Comparison of ENCODE assay signal across 9 mouse cellular contexts in the genomic region with DNA sequence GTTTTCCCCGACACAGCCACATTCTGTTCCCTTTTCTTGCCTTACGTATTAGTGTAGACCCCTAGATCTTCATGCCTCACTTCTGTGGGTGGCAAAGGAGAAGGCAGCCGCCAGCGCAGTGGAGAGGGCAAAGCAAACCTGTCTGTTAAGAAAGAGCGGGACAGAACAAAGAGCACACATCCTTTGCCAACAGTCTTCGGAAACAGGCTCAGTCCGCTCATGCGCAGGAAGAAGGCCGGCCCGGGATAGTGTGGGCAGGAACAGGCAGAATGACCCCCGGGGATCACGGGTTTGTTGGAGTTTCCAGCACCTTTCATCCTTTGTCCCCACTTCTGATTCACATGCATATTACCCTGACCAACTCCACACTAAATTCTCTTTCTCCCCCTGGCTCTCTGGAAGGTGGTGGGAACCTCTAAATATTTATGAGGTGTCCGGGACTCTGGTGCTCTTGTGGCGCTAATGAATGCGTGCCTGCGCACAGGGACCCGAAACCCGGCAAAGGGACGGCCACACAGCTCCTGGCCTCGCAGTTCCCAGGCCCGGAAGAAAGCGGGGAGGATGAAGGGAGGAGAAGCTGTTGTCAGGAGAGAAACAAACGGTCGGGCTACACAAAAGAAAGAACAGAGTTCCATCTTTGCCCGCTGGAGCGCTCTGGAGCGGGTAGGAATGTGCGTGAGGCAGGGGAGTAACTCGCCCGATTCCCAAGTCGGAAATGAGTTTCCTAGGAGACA. TPM values are rescaled to one million over a fixed set of nuclear protein-coding genes. Genes with fewer than 3 reads are reported as not detected.
DNase-seq lines count a peak whose midpoint lies in the region; ATAC-seq and TF ChIP-seq lines count a peak whose summit lies in the region.
"Had no signal": no experiment of that assay in that cellular context is flagged by ENCODE, and none has a peak within 500 bp of the region (broad histone marks: within the 10 kb centered on the region; RNA-seq: fewer than 3 reads in every experiment).

No protein-coding gene starts in this region.

- peak overlapping the region; percentile 24 for H3K4me3 ChIP-seq in hindbrain, embryonic 11.5 days (ENCODE audit: low read depth, low read length)
- H3K4me3 ChIP-seq in lung, adult 2 months (replicated peaks; ENCODE audit: extremely low read depth, low read depth, low read length), result peak overlapping the region; percentile 93

- peak overlapping the region; percentile 79 for H3K9ac ChIP-seq in hindbrain, embryonic 11.5 days (ENCODE audit: low read depth, low read length)

- TF ChIP-seq CTCF in lung, adult 2 months (IDR thresholded peaks at IDR 0.05; ENCODE audit: insufficient read depth, low read length), result 0 out of 2 replicates have a peak, but pooled peaks have one; percentile 22

- TF ChIP-seq POLR2A in lung, adult 2 months (IDR thresholded peaks at IDR 0.05; ENCODE audit: borderline replicate concordance, extremely low read depth, low read depth, low read length), result peak; percentile 50; the same call in 1 of the 2 replicates

- peak overlapping the region; percentile 98 for H3K27ac ChIP-seq in hindbrain, embryonic 11.5 days (ENCODE audit: low read depth, low read length)

- under 1% methylated on average over 31 of the region's 31 CpGs for WGBS in hindbrain, embryonic 11.5 days
- WGBS in lung, adult 2 months, result 1% methylated on average over 31 of the region's 31 CpGs

- no peaks in the 10 kb centered on the region for H3K9me3 ChIP-seq in hindbrain, embryonic 11.5 days (ENCODE audit: control insufficient read depth, low read length)

- H3K36me3 ChIP-seq in hindbrain, embryonic 11.5 days (ENCODE audit: control insufficient read depth, insufficient read depth, low read length), result no peaks in the 10 kb centered on the region

- DNase-seq in adrenal gland, adult (ENCODE audit: inconsistent age in 2 of 2, low spot score in 1 of 2), result peak; percentile 84 to 94
- peak; percentile 61 to 70 for DNase-seq in cerebellum, postnatal 36 days
- DNase-seq in frontal cortex, postnatal 36 days (ENCODE audit: low spot score in 2 of 2), result peak; percentile 76 to 82
- peak; percentile 89 for DNase-seq in hindbrain, embryonic 11.5 days (ENCODE audit: low spot score)
- DNase-seq in layer of hippocampus, postnatal 10 days (ENCODE audit: low spot score in 2 of 2), result peak; percentile 74 to 80
- DNase-seq in lung, adult 2 months, result peak; percentile 72
- DNase-seq in ovary, adult 18-20 months (ENCODE audit: low spot score), result peak; percentile 56
- peak; percentile 42 to 62 for DNase-seq in urinary bladder, postnatal 36 days (ENCODE audit: low spot score in 2 of 2)

- no peaks in the 10 kb centered on the region for H3K27me3 ChIP-seq in hindbrain, embryonic 11.5 days (ENCODE audit: control insufficient read depth, insufficient read depth, low read length)
- H3K27me3 ChIP-seq: Patski had no signal

- peak overlapping the region; percentile 58 for H3K4me2 ChIP-seq in hindbrain, embryonic 11.5 days (replicated peaks; ENCODE audit: low read depth, low read length)

- H3K4me1 ChIP-seq in hindbrain, embryonic 11.5 days (replicated peaks; ENCODE audit: control insufficient read depth, insufficient read depth, low read length), result peaks cover 6% of the 10 kb centered on the region
- no peaks in the 10 kb centered on the region for H3K4me1 ChIP-seq in lung, adult 2 months (ENCODE audit: control insufficient read depth, insufficient read depth, low read length)

- peak; percentile 96 for ATAC-seq in hindbrain, embryonic 11.5 days (ENCODE audit: low FRiP score)
- ATAC-seq: Patski had no signal

RNA-seq across cellular contexts. Expression of gene Qk, which starts 15.5 kb away (rescaled TPM):
- 64.2 and 76.5 TPM in 2 replicates for polyA plus RNA-seq in hindbrain, embryonic 11.5 days (2014; fragmentation: Nextera tagmentation; extraction: Ambion mirVana)
- total RNA-seq in layer of hippocampus, postnatal 10 days (2021), result 100 to 1,000 TPM; 376 to 390 TPM
- polyA plus RNA-seq in lung, adult 2 months (2012; rRNA removed), result 381 and 394 TPM in 2 replicates

Comparison
In these comparisons a context has a peak if more than half of its experiments do, and no peak if none do; other contexts are left out.
1. Peak in every context shown above with its lines: DNase-seq, ATAC-seq, H3K4me3 ChIP-seq and H3K27ac ChIP-seq.